16 mouse cellular contexts compared by ENCODE assay signal in genomic region chr3:56740902-56741301, GRCm38 (mm10).
"Had no signal": no experiment of that assay in that cellular context is flagged by ENCODE, and none has a peak within 500 bp of the region (broad histone marks: within the 10 kb centered on the region; RNA-seq: fewer than 3 reads in every experiment).

No protein-coding gene starts in this region.

- H3K4me3 ChIP-seq: limb, embryonic 12.5 days; liver, embryonic 13.5 days; lung, embryonic 15.5 days; megakaryocyte, embryonic 14.5 days; midbrain, embryonic 12.5 days had no signal

- H3K27me3 ChIP-seq: limb, embryonic 12.5 days; liver, embryonic 13.5 days; lung, embryonic 15.5 days; megakaryocyte, embryonic 14.5 days; midbrain, embryonic 12.5 days had no signal

- H3K4me1 ChIP-seq: limb, embryonic 12.5 days; liver, embryonic 13.5 days; lung, embryonic 15.5 days; megakaryocyte, embryonic 14.5 days; midbrain, embryonic 12.5 days had no signal

- ATAC-seq: liver, postnatal 0 days; midbrain, embryonic 16.5 days had no signal

- H3K9me3 ChIP-seq: limb, embryonic 12.5 days; liver, embryonic 13.5 days; lung, embryonic 15.5 days; midbrain, embryonic 12.5 days had no signal

- H3K27ac ChIP-seq: kidney, postnatal 0 days; limb, embryonic 12.5 days; liver, embryonic 13.5 days; lung, embryonic 15.5 days; macrophage; midbrain, embryonic 12.5 days had no signal

- DNase-seq: kidney, postnatal 36 days; layer of hippocampus, adult 9-11 months; liver; liver, embryonic 13.5 days; liver, postnatal 0 days; lung, postnatal 14 days; right cerebral cortex, adult 18-20 months; thymus, adult 18-20 months; thymus, postnatal 14 days had no signal

- H3K9ac ChIP-seq: limb, embryonic 12.5 days; liver, embryonic 13.5 days; liver, postnatal 0 days; lung, embryonic 15.5 days; midbrain, embryonic 12.5 days had no signal

- H3K4me2 ChIP-seq: limb, embryonic 12.5 days; liver, embryonic 13.5 days; lung, embryonic 15.5 days; midbrain, embryonic 12.5 days had no signal

- H3K36me3 ChIP-seq: limb, embryonic 12.5 days; liver, embryonic 13.5 days; lung, embryonic 15.5 days; midbrain, embryonic 12.5 days had no signal
